Mouse (Mus musculus) MEL (cell line): ENCODE measurements around the gene Apod. TPM values are rescaled to one million over a fixed set of nuclear protein-coding genes. Genes with fewer than 3 reads are reported as not detected.

Experiments
- DNase-seq: peaks from one replicate; pipeline ENCODE4 v3.0.0; 2011; ENCODE audit warnings: low read depth, low spot score
- H3K27ac ChIP-seq: 2 replicates; pipeline ENCODE4 v1.5.1; 2012; ENCODE audit warnings: low read depth, mild to moderate bottlenecking, control low read depth, low read length, moderate library complexity; ENCODE audit not compliant: control insufficient read depth
- H3K27me3 ChIP-seq, 2 experiments: fragments of 150-350 bp in 1 of 2; sonication (generic) in 1 of 2; 2 replicates each; pipeline ENCODE4 v1.6.1; 2012; ENCODE audit warnings: low read length in 2 of 2, mild to moderate bottlenecking in 2 of 2, improper control_type of control experiment in 1 of 2, moderate library complexity in 1 of 2; ENCODE audit not compliant: insufficient read depth in 2 of 2, control insufficient read depth in 1 of 2
- H3K36me3 ChIP-seq, 2 experiments: 2 replicates each; pipeline ENCODE4 v1.6.1; 2012 to 2014; ENCODE audit warnings: low read length in 2 of 2, improper control_type of control experiment in 1 of 2, inconsistent platforms in 1 of 2, mild to moderate bottlenecking in 1 of 2; ENCODE audit not compliant: insufficient read depth in 2 of 2, control insufficient read depth in 1 of 2
- H3K4me1 ChIP-seq, 2 experiments: fragments of 150-350 bp in 1 of 2; sonication (generic) in 1 of 2; 2 replicates each; pipeline ENCODE4 v1.6.1; 2012; ENCODE audit warnings: low read length in 2 of 2, improper control_type of control experiment in 1 of 2, mild to moderate bottlenecking in 1 of 2; ENCODE audit not compliant: insufficient read depth in 2 of 2, control insufficient read depth in 1 of 2
- H3K4me3 ChIP-seq, 2 experiments: fragments of 150-350 bp in 1 of 2; sonication (generic) in 1 of 2; 2 replicates each; pipeline ENCODE4 v1.5.1; 2012; ENCODE audit warnings: low read depth in 2 of 2, low read length in 2 of 2, mild to moderate bottlenecking in 2 of 2, moderate library complexity in 2 of 2, control low read depth in 1 of 2, improper control_type of control experiment in 1 of 2; ENCODE audit not compliant: control insufficient read depth in 1 of 2, insufficient read depth in 1 of 2
- H3K79me2 ChIP-seq: 2 replicates; pipeline ENCODE4 v1.6.1; 2012; ENCODE audit warnings: mild to moderate bottlenecking, low read length, moderate library complexity; ENCODE audit not compliant: control insufficient read depth, poor library complexity, insufficient read depth
- H3K9ac ChIP-seq: 2 replicates; pipeline ENCODE4 v1.6.1; 2012; ENCODE audit warnings: low read depth, mild to moderate bottlenecking, control low read depth, low read length, moderate library complexity; ENCODE audit not compliant: control insufficient read depth, poor library complexity, severe bottlenecking
- H3K9me3 ChIP-seq: fragments of 150-350 bp; sonication (generic); replicated peaks from 2 replicates; pipeline ENCODE4 v1.6.1; 2012; ENCODE audit warnings: mild to moderate bottlenecking, low read length, improper control_type of control experiment, moderate library complexity; ENCODE audit not compliant: insufficient read depth
- CHD1 ChIP-seq: IDR thresholded peaks from 2 replicates; pipeline ENCODE4 v1.6.1; 2012; ENCODE audit warnings: low read depth, mild to moderate bottlenecking, inconsistent platforms, low read length, improper control_type of control experiment
- CHD2 ChIP-seq: IDR thresholded peaks from 2 replicates; pipeline ENCODE4 v1.6.1; 2011; ENCODE audit warnings: low read length, improper control_type of control experiment
- EP300 ChIP-seq, 2 experiments: IDR thresholded peaks; 2 replicates each; pipeline ENCODE4 v1.6.1; 2011; ENCODE audit warnings: improper control_type of control experiment in 2 of 2, low read length in 2 of 2, low read depth in 1 of 2, mild to moderate bottlenecking in 1 of 2
- ETS1 ChIP-seq: IDR thresholded peaks from 2 replicates; pipeline ENCODE4 v1.6.1; 2012; ENCODE audit warnings: low read depth, mild to moderate bottlenecking, inconsistent platforms, low read length, improper control_type of control experiment, moderate library complexity
- GABPA ChIP-seq: IDR thresholded peaks from 2 replicates; pipeline ENCODE4 v1.6.1; 2012; ENCODE audit warnings: low read depth, mild to moderate bottlenecking, inconsistent platforms, low read length, improper control_type of control experiment, moderate library complexity
- GATA1 ChIP-seq: IDR thresholded peaks from 2 replicates; pipeline ENCODE4 v1.6.1; 2011; ENCODE audit warnings: low read depth, low read length, improper control_type of control experiment
- MAX ChIP-seq: IDR thresholded peaks from 2 replicates; pipeline ENCODE4 v1.6.1; 2011; ENCODE audit warnings: low read length, improper control_type of control experiment
- MEF2A ChIP-seq: IDR thresholded peaks from 2 replicates; pipeline ENCODE4 v1.6.1; 2014; ENCODE audit warnings: low read depth, mild to moderate bottlenecking, inconsistent platforms, low read length, improper control_type of control experiment; ENCODE audit not compliant: poor library complexity, insufficient replicate concordance, severe bottlenecking; ENCODE audit errors: extremely low read depth
- MXI1 ChIP-seq: IDR thresholded peaks from 2 replicates; pipeline ENCODE4 v1.6.1; 2011; ENCODE audit warnings: mild to moderate bottlenecking, low read depth, low read length, improper control_type of control experiment
- MYB ChIP-seq: IDR thresholded peaks from 2 replicates; pipeline ENCODE4 v1.6.1; 2011; ENCODE audit warnings: mild to moderate bottlenecking, low read depth, low read length, improper control_type of control experiment
- POLR2A ChIP-seq, 2 experiments: IDR thresholded peaks; 2 replicates each; pipeline ENCODE4 v1.6.1; 2011 to 2012; ENCODE audit warnings: low read length in 2 of 2, mild to moderate bottlenecking in 2 of 2, control low read depth in 1 of 2, improper control_type of control experiment in 1 of 2, low read depth in 1 of 2, moderate library complexity in 1 of 2; ENCODE audit not compliant: control insufficient read depth in 1 of 2, insufficient read depth in 1 of 2, poor library complexity in 1 of 2
- RAD21 ChIP-seq: IDR thresholded peaks from 2 replicates; pipeline ENCODE4 v1.6.1; 2011; ENCODE audit warnings: mild to moderate bottlenecking, low read depth, low read length, improper control_type of control experiment
- RCOR1 ChIP-seq: IDR thresholded peaks from 2 replicates; pipeline ENCODE4 v1.6.1; 2012; ENCODE audit warnings: low read depth, mild to moderate bottlenecking, inconsistent platforms, low read length, improper control_type of control experiment
- SIN3A ChIP-seq: IDR thresholded peaks from 2 replicates; pipeline ENCODE4 v1.6.1; 2012; ENCODE audit warnings: low read length, improper control_type of control experiment, inconsistent platforms
- TAL1 ChIP-seq: IDR thresholded peaks from 2 replicates; pipeline ENCODE4 v1.6.1; 2012; ENCODE audit warnings: mild to moderate bottlenecking, inconsistent platforms, low read length, moderate library complexity, mixed read lengths
- UBTF ChIP-seq: IDR thresholded peaks from 2 replicates; pipeline ENCODE4 v1.6.1; 2012; ENCODE audit warnings: low read depth, mild to moderate bottlenecking, inconsistent platforms, low read length, improper control_type of control experiment, moderate library complexity, borderline replicate concordance; ENCODE audit not compliant: insufficient read depth
- ZC3H11A ChIP-seq: IDR thresholded peaks from 2 replicates; pipeline ENCODE4 v1.6.1; 2012; ENCODE audit warnings: low read depth, mild to moderate bottlenecking, inconsistent platforms, low read length, improper control_type of control experiment
- ZNF384 ChIP-seq: IDR thresholded peaks from 2 replicates; pipeline ENCODE4 v1.6.1; 2012; ENCODE audit warnings: low read depth, mild to moderate bottlenecking, inconsistent platforms, low read length, improper control_type of control experiment
- polyA plus RNA-seq, 2 experiments: library from polyadenylated mRNA; stranded (reverse) in 1 of 2; unstranded in 1 of 2; fragments of >175 nt in 1 of 2; fragments of >200 nt in 1 of 2; gene quantifications; 2 replicates each; pipeline versions ENCODE4 v1.2.1 to v1.2.4; 2012; ENCODE audit warnings: low replicate concordance in 2 of 2, low read depth in 1 of 2; ENCODE audit not compliant: insufficient read length in 2 of 2, insufficient read depth in 1 of 2, missing spikeins in 1 of 2
- total RNA-seq: library from RNA; depleted of rRNA; stranded (reverse); fragments of 300-350 nt; gene quantifications from 2 replicates; pipeline ENCODE4 v1.2.3, GENCODE M21; 2012

Gene Apod
- total and polyA plus RNA-seq, 3 experiments = not detected

GRCm38 (mm10) chr16:31359542-31359941, 44.9 kb upstream of the Apod start:
- Histone ChIP-seq H3K9me3 (no peaks in the 10 kb centered on the region), H3K9ac (no peak overlapping the region; the same call in 1 of the 2 replicates), H3K4me3 (peak overlapping the region; percentile 58 to 72; a peak in 3 of 4 replicates)

DNA sequence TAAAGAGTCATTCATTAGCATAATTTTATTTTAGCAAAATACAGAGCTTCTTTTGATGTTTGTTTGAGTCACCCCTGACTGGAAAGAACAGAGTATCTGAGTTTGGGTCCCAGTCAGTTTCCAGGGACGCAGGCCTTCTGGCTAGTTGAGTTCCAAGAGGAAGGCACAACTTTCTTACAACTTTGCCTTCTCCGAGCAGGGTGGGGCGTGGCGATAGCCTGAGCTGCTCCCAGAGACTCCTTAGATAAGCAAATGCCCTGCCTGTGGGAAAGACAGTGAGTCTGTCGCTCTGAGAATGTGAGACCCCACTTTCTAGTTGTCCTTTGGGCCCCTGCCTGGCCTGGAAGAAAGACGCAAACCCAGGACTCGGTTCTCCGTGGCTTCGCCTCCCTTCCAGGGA, 44.4 kb upstream of the Apod start:
- Histone ChIP-seq H3K4me1 (peaks cover 13 to 25% of the 10 kb centered on the region in 2 experiments), H3K27me3 (no peaks in the 10 kb centered on the region), H3K9ac (peak overlapping the region; percentile 61), H3K36me3 (peaks cover 0 to 15% of the 10 kb centered on the region in 2 experiments; a peak in 2 of 4 replicates), H3K4me3 (peak overlapping the region; percentile 58 to 72), H3K9me3 (no peaks in the 10 kb centered on the region), H3K79me2 (no peaks in the 10 kb centered on the region), H3K27ac (peak overlapping the region; percentile 60)
- DNase-seq = peak; percentile 64
- TF ChIP-seq RCOR1 (no peak), SIN3A (0 out of 2 replicates have a peak, but pooled peaks have one; percentile 25), ETS1 (no peak), MYB (no peak), ZC3H11A (no peak), UBTF (no peak), GATA1 (peak; percentile 55), POLR2A (IDR thresholded peaks at IDR 0.05; ENCODE audit: control insufficient read depth in 1 of 2, insufficient read depth in 1 of 2, low read depth in 1 of 2, low read length in 2 of 2, poor library complexity in 1 of 2) (no peak), ZNF384 (no peak), CHD1 (no peak), TAL1 (no peak), MEF2A (no peak), MXI1 (no peak)

More at GRCm38 (mm10) chr16:31359542-31359941, 44.9 kb upstream of the Apod start:
- Histone ChIP-seq H3K27me3 (no peaks in the 10 kb centered on the region), H3K4me1 (peaks cover 13 to 27% of the 10 kb centered on the region in 2 experiments), H3K79me2 (no peaks in the 10 kb centered on the region), H3K36me3 (peaks cover 0 to 15% of the 10 kb centered on the region in 2 experiments; a peak in 2 of 4 replicates), H3K27ac (no peak overlapping the region)
- TF ChIP-seq ZNF384 = no peak
- no peak for TF ChIP-seq MAX
- TF ChIP-seq MYB = no peak
- no peak for TF ChIP-seq CHD2
- no peak for TF ChIP-seq EP300 (IDR thresholded peaks at IDR 0.05; ENCODE audit: low read depth in 1 of 2, low read length in 2 of 2)
- no peak for TF ChIP-seq ZC3H11A
- TF ChIP-seq GABPA = no peak
- no peak for TF ChIP-seq RAD21
- DNase-seq = no peak
